Mouse (Mus musculus): Measurements from ENCODE around the gene Meiob.

Gene Meiob

DNA sequence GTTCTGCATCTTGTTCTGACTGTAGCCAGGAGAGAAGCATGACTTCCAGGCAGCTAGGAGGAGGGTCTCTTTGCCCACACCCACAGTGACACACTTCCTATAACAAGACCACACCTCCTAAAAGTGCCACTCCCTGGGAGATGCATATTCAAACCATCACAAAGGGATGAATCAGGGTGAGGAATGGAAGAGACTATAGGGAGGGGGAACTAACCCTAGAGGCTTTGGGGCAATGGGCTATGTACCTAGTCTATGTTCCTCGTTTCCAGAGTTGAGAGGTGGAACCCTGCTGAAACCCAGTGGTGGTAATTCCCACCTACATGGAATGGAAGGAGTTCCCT is 70.3 kb downstream of the Meiob start:
- DNase-seq (ENCODE audit: low read depth): no peak

DNA sequence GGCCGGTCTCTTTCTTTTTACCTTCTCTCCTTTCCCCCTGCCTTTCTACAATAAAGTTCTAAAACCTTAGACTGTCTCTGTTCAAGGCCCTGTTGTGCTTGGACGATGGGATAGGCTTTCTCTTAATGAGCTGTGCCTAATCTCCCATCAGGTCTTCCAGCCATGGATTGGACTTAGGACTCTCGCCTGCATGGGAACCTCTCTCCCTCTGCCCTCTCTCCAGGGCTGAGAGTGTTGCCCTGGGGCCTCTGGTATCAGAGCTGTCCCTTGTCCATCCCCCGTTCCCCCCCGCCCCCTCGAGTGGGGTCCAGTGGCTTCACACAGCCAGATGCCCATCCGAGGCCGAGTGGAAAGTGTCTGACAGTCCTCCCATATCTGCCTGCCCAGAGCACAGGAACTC is 70.9 kb downstream of the Meiob start:
- no peak for DNase-seq (ENCODE audit: low read depth)

DNA sequence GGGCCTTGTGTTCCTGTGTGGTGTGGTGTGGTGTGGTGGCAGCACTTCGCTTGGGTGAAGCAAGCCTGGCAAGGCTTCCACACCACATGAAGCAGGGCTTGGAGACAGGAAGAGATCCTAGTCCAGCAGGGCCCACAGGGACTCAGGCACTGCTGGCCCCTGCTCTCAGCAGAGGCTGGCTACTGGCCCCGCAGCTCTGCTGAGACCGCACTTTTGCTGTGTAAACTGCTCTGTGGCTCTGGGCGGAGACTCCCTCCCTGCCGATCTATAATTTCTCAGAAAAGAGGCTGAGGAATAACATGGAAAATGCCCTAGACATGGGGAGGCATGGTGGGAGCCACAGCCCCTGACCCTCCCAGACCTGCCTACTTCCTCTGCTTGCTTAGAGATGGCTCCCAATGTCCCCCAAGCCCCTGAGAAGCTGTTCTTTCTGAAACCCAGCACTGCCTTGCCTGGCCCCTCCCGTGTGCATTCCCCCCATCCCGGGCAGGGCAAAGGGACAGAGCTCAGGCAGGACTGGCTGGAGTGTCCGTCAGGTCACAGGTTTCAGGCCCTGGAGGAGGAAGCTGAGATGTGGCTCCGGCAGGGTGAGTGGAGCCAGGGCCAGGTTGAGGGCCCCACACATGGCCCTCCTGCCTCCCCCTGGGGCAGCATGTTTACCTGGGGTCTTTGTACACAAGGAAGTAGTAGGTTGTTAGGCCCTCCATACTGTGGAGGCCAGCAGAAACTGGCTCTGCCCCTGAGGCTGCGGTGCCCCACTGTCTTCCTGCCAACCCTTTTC is 73.4 kb downstream of the Meiob start:
- no peak for DNase-seq (ENCODE audit: low read depth)

DNA sequence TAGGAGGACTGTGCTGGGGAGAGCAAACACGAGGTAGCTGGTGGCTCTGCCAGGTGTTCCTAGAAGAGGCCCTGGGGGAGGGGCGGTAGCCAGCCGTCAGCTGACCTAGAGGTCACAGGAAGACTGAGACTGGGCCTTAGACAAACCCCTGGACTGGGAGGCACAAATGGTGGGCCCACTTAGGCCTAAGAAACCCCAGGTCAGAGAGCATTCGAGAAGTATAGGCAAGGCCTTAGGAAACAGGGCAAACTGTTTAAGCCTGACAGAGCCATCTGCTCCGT is 74.0 kb downstream of the Meiob start:
- DNase-seq (ENCODE audit: low read depth): no peak

DNA sequence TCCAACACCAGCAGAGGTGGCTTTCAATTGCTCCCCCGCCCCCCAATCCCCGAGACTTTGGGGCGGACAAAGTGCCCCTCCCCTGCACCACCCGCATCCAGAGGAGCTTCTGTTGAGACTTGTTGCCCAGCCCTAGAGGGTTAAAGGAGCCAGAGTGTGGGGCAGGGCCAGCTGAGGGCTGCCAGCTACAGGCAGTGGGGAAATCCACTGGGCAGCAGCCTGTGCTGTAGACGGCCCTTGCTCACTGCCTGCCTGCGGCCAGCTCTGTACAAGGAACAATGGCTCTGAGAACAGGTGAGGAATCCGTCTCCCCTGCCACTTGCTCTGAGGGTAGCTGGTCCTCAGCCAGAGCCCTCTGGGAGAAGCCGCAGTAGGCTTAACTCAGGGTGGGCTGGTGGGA is 74.4 kb downstream of the Meiob start:
- DNase-seq (ENCODE audit: low read depth): no peak

DNA sequence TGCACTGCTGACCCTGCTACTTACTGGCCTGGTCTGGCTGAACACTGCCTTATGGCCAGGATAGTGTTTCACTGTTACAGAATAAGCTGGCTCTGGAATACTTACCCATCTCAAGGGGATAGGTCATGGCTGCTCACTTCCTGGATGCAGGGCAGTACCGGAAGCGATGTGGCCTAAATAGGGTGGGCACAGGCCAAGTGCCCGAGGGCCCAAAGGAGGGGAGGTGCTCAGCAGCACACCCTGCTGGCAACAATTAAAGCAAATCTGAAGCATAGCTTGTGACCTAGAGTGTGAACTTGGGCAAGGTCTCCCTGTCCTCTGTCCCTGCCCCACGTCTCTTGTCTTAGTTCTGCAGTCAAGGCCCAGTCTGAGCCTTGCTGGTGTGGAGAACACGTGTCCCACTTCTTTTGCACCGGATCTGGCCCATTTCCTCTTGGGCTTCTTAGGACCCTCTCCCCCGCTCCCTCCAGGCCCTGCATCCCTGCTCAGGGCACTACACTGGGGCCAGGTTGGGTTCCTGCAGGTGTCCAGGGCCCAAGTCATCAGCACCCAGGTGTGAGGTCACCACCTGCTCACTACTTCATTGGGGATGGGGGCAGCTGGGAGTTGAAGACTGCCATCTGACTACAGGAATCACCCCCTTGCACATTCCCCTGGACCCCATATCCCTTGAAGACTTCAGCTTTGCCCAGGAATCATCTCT is 77.8 kb downstream of the Meiob start:
- peak; percentile 78 for DNase-seq (ENCODE audit: low read depth)

DNA sequence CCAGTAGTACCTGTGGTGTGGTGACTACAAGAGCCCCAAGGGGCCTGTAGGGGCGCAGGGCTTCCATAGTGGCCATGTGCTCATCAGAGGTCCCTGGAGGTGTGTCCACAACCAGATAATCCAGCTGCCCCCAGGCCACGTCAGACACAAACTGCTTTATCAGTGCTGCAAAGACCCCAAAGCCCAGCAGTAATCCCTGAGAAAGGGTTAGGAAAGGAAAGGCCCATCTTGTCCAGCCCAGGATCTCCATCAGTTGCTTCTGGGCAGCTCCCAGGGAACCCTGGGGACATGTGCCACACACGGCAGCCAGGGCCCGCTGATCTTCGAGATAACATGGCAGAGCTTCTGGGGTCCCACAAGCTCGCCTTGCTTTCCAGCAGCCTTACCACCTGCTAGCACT is 80.3 kb downstream of the Meiob start:
- DNase-seq (ENCODE audit: low read depth): no peak

DNA sequence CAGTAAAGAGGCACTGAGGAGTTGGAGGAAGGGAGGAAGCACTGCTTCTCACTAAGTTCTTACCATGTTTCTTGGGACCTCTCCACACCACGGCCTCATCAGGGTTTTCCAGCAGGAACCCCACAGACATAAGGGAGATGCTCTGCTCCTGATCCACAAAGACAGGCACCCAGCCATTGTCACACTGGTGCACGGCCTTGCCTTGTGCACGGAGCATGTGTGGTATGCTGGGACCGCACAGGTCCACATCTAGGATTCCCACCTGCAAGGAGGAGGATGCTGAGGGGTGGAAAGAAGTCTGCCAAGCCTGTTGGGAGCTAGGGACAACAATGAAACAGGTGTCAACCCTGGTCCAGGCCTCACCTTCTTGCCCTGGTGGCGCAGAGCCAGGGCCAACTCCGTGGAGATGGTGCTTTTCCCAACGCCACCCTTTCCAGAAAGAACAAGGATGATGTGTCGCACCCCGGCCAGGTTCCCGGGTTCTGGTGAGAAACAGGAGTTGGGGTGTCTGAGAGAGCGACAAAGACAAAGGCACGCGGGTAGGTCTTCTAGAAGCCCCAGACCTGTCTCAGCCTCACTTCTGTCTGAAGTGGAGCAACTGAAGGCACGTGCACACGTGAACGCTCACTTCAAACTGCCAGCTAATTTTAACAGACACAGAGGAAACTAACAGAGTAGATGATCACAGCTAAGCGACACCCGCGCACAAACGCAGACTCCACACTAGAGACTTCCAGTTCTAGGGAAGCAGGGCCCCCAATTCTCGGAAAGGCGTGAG is 81.5 kb downstream of the Meiob start:
- no peak for DNase-seq (ENCODE audit: low read depth)

DNA sequence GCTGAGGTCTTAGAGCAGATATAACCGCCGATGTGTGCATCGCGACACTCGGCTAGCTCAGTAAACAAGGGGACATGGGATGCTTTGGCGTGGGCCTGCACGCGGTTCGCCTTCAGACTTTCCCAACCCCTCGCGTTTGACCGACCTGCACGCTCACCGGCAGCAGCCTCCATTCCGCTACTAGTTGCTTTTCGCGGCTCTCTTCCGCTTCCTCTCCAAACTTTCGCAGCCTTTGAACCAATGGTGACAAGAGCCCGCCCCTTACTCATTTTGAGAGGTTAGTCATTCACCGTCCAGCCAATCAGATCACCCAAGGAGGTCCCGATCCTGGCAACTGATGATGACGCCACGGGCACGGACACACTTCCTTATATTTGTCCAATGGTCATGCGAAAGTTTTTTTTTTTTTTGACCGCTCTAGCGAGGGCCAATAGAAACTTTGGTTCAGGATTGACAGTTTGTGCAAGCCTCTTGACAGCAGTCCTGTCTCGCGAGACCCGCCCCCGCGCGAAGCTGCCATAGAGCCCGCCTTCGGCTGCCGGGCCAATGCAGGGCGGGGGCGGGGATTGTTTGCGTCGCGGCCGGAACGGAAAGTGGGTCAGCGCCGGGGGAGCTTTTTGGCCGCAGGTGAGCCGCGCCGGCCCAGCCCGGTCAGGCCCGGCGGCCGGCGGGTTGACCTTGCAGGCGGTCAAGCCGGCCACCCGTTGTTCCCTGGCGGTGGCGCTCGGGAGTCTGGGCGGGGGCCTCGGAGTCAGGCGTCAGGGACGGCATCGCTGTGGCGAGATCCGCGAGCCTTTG is 82.2 kb downstream of the Meiob start, which contains the start of the genes Nubp2 and Spsb3:
Gene Nubp2, minus strand, starts transcription at position 216 of the 798 bp plus-strand sequence.
Gene Spsb3, plus strand, starts transcription at position 510 of the 798 bp plus-strand sequence.
- DNase-seq (ENCODE audit: low read depth): peak; percentile 99

DNA sequence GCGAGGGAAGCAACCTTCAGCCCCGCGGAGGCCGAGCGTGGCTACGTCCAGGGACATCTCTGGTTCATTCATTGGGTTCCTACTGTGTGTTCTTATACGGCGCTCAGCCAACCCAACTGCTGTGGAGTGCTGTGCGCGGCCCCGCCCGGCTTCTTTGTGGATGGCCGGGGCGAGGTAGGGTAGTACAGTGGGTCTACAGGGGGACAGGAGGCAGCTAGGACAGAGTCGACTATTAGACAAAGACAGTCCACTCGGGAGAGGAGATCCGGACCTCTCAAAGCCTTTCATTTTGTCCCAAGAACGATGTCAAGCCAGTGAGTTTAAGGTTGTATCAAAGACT is 82.8 kb downstream of the Meiob start:
- DNase-seq (ENCODE audit: low read depth): no peak

DNA sequence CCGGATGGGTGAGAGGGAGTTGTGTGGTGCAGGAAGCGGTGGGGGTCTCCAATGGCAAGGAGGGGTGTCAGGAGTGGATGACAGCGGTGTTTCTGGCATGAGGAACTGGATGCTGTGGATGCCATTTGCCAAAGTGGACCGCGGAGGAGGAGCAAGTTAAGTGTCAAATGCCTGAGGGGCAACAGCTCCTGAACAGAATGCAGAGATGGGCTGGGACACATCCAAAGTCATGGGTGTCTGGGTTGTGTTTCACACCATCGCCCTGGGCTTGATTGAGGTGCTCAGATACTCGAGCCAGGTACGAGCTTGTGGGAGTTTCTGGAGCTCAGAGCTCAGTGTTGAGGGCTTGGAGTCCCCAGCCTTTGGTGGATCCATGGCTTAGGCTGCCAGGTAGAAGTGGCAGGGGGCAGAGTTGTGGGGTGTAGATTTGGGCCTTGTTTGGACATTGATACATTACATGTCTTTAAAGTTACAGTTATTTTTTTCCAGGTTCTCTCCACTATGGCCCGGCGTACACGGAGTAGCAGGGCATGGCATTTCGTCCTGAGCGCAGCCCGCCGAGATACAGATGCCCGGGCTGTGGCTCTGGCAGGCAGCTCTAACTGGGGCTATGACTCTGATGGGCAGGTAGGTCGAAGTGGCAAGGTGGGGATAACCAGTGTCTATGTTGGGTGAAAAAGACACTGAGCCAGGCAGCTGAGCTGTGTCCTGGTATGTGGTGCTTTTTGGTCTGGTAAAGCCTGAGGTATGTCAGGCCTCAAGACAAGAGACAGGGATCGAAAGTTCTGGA is 83.4 kb downstream of the Meiob start:
- peak; percentile 39 for DNase-seq (ENCODE audit: low read depth)

DNA sequence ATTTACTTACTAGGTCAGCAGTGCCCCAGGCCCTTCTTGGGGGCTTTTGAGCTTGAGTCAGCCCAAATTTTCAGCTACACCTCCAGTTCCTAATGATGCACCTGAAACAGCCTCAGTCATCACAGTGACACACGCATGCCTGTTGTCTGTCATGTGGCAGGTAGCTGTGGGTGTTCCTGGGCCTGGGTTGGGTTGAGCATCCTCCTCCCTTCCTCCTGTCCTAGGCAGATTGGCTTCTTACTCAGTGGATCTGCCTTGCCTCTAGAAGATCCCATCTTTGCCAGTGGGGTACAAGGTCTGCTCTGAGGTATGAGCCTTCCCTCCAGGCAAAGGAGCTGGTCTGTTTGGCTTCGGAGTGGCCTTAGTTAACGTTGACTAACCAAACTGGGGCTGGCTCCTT is 84.8 kb downstream of the Meiob start:
- DNase-seq (ENCODE audit: low read depth): no peak
